Mouse (Mus musculus) liver (tissue): Measurements from ENCODE around the gene Pias1.
A peak's percentile ranks its signal among the peaks of the same experiment; 100 is the strongest.

ENCODE experiments used
- DNase-seq: peaks from one replicate; pipeline ENCODE4 v3.0.0-alpha.2; 2020; ENCODE audit warnings: mixed read lengths

Gene Pias1

GRCm38 (mm10) chr9:62851571-62851970 lies 136.2 kb downstream of the Pias1 start:
- no peak for DNase-seq

GRCm38 (mm10) chr9:62848641-62849040 lies 139.1 kb downstream of the Pias1 start:
- no peak for DNase-seq

DNA sequence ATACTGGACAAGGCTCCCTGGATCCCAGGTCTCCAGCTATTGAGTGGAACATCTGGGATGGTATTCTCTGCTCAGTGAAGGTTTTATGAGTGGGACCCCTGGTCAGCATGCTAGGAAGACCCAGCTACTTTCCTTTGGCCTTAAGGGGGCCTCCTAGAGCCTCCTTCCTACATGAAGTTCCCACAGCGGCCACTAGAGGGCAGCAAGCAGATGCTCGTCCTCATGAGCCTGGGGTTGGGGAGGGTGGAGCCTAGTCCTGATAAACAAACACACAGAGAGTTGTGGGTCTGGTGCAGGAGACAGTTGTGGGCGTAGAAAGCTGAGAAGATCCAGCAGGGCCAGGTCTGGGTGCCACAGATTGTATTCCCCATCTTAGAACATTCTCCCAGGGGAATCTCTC lies 140.0 kb downstream of the Pias1 start:
- DNase-seq = peak; percentile 91

DNA sequence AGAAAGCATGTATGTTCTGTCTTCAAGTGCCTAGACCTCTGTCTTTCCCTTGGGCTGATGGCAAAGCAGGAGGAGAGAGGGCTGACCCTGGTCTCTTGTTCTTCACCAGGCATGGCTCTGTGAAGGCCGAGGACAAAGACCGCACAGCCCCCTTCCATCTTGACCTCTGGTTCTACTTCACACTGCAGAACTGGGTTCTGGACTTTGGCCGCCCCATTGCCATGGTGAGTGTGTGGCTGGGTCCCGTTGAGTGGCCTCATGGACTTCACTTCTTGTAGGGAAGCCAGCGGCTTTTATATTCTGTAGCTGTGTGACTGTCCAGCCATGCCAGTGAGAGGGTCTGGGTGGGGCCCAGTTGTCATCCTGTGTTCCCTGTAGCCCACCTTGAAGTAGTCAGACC lies 143.3 kb downstream of the Pias1 start:
- no peak for DNase-seq

- DNase-seq = no peak
Observed at GRCm38 (mm10) chr9:62843356-62844024, 144.2 kb downstream of the Pias1 start.

DNA sequence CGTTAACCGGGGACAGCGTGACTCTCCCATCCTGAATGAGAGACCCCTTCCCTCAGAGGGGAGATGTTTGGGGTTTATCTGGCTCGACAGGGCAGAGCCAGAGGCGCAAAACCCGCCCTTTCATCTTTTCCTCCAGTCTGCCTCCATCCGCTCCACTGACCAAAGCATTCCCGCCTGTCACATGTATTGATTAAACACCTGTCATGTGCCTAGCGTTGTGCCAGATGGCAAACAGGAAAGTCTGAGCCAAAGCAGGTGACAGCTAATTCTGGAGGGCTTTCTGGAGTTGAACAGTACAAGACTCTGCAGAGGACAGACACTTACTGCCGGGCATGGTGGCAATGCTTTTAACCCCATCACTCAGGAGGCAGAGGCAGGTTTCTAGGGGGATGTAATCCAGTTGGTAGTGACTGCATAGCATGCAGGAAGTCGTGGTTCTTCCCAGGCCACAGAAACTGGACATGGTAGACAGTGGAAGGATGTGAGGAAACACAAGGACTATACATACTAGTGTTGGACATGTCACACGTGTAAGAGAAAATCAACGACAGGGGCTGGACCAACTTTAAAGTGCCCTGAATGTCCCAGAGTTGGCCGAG lies 148.5 kb downstream of the Pias1 start:
- DNase-seq = peak; percentile 41

DNA sequence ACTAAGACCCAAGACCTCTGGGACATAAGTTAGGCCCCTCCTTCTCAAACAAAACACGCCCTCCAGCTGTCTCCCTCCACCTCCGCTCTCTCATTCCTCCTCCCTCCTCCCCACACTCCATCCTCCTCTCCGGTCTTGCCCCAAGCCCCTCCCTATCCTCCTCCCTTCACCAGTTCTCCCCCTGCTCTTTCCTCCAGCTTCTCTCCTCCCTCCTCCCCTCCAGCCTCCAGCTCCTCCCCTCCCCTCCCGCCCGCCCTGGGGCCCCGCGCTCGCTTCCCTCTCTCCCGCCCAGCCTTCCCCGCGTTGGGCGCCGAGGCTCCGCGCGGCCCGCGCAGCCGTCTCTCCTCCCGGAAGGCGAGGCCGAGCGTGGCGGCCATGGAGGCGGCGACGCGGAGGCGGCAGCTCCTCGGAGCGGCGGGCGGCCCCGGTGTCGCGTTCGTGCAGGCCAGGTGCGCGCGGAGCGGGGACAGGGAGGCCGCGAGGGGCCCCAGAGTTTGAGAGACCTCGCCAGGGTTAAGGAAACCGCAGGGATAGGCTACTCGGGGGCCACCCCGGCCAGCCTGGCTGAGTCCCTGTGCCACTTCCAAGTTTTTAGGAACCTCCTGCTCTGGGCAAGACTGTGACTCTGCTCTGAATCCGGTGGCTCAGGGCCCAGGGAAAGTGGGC lies 149.1 kb downstream of the Pias1 start, which contains the start of gene Cln6:
Gene Cln6 (plus strand): TSS at position 280 of the 666 bp plus-strand sequence.
- DNase-seq = peak; percentile 91

DNA sequence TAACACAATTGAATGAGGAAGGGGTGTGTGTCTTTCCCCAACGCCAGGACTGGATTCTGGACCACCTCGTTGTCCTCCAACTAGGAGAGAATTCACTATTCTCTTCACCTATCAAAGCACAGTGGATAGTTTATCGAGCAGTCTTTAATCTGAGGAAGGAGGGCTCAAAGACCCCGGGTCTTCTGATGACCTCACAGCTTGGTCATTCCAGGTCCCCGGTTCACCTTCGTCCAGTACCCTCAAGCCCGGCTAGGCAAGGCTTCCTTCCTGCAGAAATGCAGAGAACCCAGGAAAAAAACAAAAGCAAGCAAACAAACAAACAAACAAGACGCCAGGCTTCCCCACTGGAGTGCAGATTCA lies 149.6 kb downstream of the Pias1 start:
- DNase-seq = no peak

DNA sequence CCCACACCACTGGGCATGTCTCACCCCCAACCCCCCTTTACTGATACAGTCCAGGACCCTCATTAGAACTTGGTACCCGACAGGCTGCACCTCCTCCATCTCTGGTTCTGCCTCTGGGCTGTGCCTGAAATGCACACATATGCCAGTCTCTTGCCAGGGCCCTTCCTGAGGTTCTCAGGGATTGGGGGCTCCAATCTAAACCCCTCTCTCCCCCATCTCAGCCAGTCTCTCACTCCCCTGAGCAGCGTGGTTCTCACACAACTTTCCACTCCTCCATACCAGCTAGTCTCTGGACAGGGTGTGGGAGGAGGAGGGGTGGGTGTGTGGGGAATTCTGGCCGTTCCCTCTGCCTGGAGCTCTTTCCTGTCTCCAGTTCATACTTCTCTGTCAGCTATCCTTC lies 150.1 kb downstream of the Pias1 start:
- no peak for DNase-seq

- no peak for DNase-seq
Observed at GRCm38 (mm10) chr9:62835705-62836446, 151.8 kb downstream of the Pias1 start.

DNA sequence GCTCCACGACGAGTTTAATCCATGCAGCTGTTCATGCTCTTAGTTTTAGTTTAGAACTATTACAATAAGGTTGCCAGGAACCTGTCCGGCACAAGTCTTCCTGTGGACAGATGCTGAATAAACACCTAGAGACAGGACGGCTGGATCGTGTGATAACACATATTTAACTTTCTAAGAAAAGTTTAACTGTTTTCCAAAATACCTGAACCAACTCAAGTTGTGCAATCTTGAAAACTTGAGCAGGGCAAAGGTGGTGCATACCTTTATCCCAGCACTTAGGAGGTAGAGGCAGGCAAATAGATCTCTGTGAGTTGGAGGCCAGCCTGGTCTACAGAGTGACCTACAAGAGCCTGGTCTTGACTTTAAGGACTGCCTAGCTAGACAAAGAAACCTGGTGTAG lies 152.8 kb downstream of the Pias1 start:
- no peak for DNase-seq

GRCm38 (mm10) chr9:62829877-62830276 lies 157.8 kb downstream of the Pias1 start:
- DNase-seq = no peak

GRCm38 (mm10) chr9:62828662-62829086 lies 159.1 kb downstream of the Pias1 start:
- peak; percentile 96 for DNase-seq
